Mouse (Mus musculus): ENCODE data around the gene Stra6l.

Gene Stra6l

GRCm38 (mm10) chr4:45848109-45848824 is at the start of gene Stra6l:
TSS of gene Stra6l (plus strand) at chr4:45848664.
- no peak for DNase-seq (ENCODE audit: low read depth, low spot score)

- peak; percentile 25 for DNase-seq (ENCODE audit: low read depth, low spot score)
Measured at GRCm38 (mm10) chr4:45798964-45799363, 49.5 kb upstream of the Stra6l start, which contains the start of gene Aldh1b1. TSS of gene Aldh1b1 (plus strand) at chr4:45799022.

DNA sequence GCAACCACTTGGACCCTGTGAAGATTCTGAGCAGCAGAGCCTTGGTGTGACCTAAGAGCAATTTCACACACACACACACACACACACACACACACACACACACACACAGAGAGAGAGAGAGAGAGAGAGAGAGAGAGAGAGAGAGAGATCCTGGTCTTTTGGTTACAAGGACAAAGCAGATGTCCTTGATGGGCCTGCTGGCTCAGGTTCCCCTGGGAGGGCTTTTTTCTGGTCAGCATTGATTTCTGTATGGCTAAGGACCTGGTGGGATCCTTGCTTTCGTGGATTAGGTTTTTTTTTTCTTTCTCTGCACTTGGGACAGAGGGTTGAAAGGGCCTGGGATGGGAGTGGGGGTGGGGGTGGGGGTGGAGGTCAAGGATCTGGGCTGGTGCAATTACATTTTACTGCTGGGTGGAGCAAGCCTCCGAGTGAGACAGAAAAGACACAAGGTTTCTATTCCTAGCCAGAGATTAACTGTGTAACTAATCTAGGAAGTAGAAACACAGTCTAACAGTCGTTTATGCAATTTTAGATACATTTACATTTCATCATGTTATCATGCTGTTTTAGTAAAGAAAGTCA is 48.4 kb upstream of the Stra6l start:
- DNase-seq (ENCODE audit: low read depth, low spot score) = no peak

DNA sequence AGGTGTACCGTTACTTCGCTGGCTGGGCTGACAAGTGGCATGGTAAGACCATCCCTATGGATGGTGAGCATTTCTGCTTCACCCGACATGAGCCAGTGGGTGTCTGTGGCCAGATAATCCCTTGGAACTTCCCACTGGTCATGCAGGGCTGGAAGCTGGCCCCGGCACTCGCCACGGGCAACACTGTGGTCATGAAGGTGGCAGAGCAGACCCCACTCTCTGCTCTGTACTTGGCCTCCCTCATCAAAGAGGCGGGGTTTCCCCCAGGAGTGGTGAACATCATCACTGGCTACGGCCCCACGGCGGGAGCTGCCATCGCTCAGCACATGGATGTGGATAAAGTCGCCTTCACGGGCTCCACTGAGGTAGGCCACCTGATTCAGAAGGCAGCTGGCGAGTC is 45.6 kb upstream of the Stra6l start:
- no peak for DNase-seq (ENCODE audit: low read depth, low spot score)

DNA sequence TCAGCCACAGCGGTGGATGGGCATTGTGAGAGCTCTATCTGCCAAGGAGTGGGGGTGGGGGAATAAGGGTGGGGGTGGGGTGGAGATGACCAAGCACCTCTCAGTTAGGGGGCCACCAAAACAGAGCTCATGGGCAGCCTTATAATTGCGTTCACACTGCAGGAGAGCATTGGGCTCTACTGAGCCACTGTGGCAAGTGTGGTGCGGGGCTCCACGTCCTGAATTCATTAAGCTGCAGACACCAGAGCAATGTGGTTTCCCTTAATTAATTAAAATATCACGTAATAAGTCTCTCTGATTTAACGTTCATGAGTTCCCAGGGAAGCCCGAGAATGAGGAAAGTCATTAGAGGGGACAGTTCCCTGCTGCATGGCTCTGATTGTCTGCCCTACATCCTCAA is 40.4 kb upstream of the Stra6l start:
- no peak for DNase-seq (ENCODE audit: low read depth, low spot score)

DNA sequence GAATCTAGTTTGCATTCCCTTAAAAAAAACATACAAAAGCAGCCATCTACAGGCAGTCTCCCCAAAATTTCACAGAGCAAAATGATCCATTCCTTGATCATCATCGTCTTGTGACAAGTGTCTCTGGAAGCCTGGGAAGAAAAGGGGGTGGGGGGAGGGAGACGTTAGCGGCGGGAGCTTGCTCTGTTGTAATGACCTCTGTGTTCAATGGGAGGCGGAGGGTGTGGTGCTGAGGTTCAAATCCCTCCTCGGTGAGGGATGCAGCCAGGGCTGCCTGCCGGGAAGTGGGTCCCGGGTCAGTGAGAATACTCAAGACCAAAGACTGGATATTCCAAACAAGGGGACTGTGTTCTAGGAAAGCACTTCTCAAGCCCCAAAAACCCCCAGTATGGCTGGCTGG is 37.2 kb upstream of the Stra6l start:
- DNase-seq (ENCODE audit: low read depth, low spot score) = no peak

- no peak for DNase-seq (ENCODE audit: low read depth, low spot score)
Measured at GRCm38 (mm10) chr4:45815542-45815941, 32.9 kb upstream of the Stra6l start.

- no peak for DNase-seq (ENCODE audit: low read depth, low spot score)
Measured at GRCm38 (mm10) chr4:45818814-45819207, 29.7 kb upstream of the Stra6l start.

GRCm38 (mm10) chr4:45819208-45819931 is 29.1 kb upstream of the Stra6l start:
- no peak for DNase-seq (ENCODE audit: low read depth, low spot score)

GRCm38 (mm10) chr4:45820074-45820830 is 28.2 kb upstream of the Stra6l start:
- peak; percentile 14 for DNase-seq (ENCODE audit: low read depth, low spot score)

- no peak for DNase-seq (ENCODE audit: low read depth, low spot score)
Measured at GRCm38 (mm10) chr4:45821995-45822394, 26.5 kb upstream of the Stra6l start.

- DNase-seq (ENCODE audit: low read depth, low spot score) = no peak
Measured at GRCm38 (mm10) chr4:45822781-45823575, 25.5 kb upstream of the Stra6l start.

DNA sequence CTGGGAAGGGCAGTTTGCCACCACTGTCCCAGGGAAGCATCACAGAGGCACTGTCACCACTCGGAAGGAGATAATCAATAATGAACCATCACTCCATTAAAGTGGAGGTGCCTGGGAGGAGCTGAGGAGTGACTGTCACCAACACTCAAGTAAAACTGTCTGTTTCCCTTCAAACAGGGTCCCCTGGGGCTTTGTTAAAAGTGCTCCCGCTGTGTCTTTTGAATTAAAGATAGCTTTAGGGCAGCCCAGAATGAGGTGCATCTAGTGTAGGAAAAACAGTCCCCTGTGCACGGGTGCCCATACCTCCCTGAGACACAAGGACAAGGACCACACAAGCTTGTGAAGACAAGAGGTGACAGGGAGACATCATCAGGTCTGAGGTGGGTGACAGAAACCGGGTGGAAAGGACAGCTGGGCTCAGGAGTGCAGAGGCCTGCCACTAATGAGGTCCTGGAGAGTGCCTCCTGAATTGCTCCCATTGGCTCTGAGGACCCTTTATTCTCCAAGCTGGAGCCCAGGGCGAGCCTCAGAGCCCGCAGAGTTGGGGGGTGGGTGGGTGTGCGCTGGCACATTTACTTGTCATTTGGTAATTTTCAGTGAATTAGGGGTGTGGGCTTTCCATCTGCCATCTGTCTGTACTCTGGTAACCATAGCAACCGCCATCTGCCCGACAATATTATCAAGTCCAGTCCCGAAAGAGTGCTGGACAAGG is 24.3 kb upstream of the Stra6l start:
- DNase-seq (ENCODE audit: low read depth, low spot score) = no peak

DNA sequence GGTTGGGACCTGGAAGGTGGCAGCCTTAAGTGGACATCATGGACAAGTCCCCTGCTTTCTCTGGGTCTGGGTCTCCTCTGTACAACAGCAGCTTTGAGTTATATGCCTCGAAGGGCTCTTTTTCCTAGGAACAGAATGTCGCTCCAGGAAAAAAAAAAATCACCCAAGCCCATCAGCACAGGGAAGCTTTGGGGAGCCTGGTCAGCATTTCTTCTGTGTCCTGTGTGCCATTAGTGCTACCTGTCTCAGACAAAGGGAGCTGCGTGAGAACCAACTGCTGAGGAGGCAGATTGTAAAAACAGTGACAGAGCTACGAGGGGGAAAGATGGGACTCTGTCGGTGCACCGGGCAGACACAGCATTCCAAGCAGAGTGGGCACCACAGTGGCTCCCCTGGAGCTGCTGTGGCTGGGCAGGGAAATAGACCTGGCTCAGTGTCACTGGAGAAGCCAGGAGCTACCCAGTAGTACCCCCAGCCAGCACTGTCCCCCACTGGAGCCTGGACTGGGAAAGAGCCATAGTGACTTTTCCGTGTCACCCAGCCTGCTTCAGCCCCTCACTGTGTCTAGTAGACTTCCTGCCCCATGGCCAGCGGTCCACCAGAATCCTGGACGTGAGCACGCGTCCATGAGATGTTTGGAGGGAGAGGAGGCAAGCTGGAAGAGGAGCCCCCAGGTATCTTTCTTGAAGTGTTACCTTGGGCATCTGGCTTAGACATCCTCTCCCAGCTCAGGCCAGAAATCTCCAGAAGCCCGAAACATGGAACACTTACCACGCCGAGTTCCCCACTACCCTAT is 23.5 kb upstream of the Stra6l start:
- no peak for DNase-seq (ENCODE audit: low read depth, low spot score)

DNA sequence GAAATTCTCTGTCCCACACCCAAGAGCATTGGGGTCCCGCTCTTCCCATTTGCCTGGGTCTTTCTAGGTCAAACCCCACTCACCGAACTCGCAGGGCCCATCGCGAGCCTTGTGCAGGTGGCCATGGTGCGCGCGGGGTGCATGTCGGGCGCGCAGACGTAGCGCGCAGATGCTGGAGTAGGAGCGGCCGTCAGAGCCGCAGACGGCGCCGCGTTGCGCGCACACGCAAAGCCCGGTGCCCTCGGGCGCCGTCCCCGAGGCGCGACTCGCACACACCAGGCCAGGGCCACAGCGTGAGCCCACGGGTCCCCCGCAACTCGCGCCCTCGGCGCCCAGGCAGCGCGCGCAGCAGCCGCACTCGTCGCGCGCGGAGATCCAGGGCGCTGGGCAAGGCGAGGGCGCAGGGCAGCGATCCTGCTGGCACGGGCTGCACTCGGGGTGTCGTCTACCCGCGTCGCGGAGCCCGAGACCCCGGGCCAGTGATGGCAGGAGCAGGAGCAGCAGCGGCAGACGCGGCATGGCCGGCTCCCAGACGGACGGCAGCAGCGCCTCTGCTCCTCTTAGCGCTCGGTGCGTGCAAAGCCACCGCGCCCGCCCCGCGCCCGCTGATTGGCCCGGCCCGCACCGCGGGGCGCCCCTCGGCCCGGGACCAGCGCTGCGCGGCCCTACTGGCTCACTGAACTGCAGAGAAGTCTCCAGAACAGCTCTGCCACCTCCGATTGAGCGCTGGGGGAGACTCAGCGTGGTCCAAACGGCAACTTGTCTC is 22.0 kb upstream of the Stra6l start, which contains the start of gene Igfbpl1:
Igfbpl1 (minus strand) TSS at position 649 of the 766 bp plus-strand sequence.
- no peak for DNase-seq (ENCODE audit: low read depth, low spot score)

- DNase-seq (ENCODE audit: low read depth, low spot score) = no peak
Measured at GRCm38 (mm10) chr4:45829907-45830759, 18.3 kb upstream of the Stra6l start.

- DNase-seq (ENCODE audit: low read depth, low spot score) = no peak
Measured at GRCm38 (mm10) chr4:45831996-45832395, 16.5 kb upstream of the Stra6l start.

DNA sequence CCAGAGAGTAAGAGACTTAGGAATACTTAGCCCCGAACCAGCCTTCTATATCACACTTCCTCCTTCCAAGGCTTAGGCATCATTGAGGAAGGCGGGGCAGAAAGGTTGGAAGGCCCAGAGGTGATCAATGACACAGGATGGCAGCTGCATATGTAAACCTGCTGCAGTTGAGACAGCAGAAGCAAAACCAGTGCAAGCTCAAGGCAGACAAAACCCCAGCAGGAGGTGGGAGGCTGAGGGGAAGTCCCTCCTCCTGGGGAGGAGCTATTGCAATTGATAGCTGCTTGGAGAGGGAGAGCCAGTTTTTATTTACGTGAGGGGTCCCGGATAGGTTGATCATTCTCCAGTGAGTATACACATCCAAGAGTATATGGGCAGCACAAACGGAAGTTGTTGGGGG is 15.0 kb upstream of the Stra6l start:
- no peak for DNase-seq (ENCODE audit: low read depth, low spot score)

Measured in skeletal muscle tissue, adult 2 months (tissue).